Mouse (Mus musculus) brown adipose tissue, adult 24 weeks (tissue): ENCODE measurements around the gene Ndufa9. TPM values are rescaled to one million over a fixed set of nuclear protein-coding genes. Genes with fewer than 3 reads are reported as not detected.

Experiments
- H3K27ac ChIP-seq: fragments of 200-500 bp; replicated peaks from 2 replicates; pipeline ENCODE4 v1.5.1; 2012; ENCODE audit warnings: low read depth, mild to moderate bottlenecking, low read length
- H3K4me1 ChIP-seq: fragments of 200-500 bp; 2 replicates; pipeline ENCODE4 v1.6.1; 2012; ENCODE audit warnings: low read length, mixed read lengths; ENCODE audit not compliant: control insufficient read depth, insufficient read depth, insufficient read length
- H3K4me3 ChIP-seq: fragments of 200-500 bp; 2 replicates; pipeline ENCODE4 v1.5.1; 2012; ENCODE audit warnings: low read depth, mild to moderate bottlenecking, low read length, moderate library complexity; ENCODE audit not compliant: insufficient read depth
- polyA plus RNA-seq: library from polyadenylated mRNA; stranded (reverse); fragments of >200 nt; gene quantifications from 2 replicates; pipeline ENCODE4 v1.2.4, GENCODE M21; 2012; ENCODE audit not compliant: missing spikeins, insufficient read depth, insufficient read length

Gene Ndufa9
- polyA plus RNA-seq, 1 experiment: 523 TPM

GRCm38 (mm10) chr6:126791488-126791887 is 57.4 kb downstream of the Ndufa9 start:
- no peaks in the 10 kb centered on the region for H3K4me1 ChIP-seq
- no peak overlapping the region for H3K4me3 ChIP-seq
- no peak overlapping the region for H3K27ac ChIP-seq

GRCm38 (mm10) chr6:126788863-126789262 is 60.1 kb downstream of the Ndufa9 start:
- no peak overlapping the region for H3K4me3 ChIP-seq
- H3K4me1 ChIP-seq: no peaks in the 10 kb centered on the region
- no peak overlapping the region for H3K27ac ChIP-seq

DNA sequence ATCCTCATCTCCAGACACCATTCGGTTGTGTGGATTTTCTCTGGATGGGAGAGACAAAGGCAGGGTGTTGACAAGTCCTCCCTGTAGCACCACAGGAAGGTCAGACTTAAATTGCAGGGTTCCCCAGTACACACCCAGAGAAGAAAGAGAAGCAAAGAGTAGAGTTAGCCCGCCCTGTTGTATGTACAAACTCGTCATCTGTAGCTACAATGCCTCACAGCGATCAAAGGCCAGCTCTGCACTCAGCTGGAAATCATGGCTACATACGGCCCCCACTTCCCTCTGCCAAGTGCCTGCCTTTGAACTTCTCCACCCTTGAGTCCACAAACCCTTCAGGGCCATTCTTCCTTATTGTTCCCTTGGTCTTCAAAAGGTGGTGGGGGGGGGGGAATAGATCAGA is 64.7 kb downstream of the Ndufa9 start:
- Histone ChIP-seq H3K4me1 (no peaks in the 10 kb centered on the region), H3K4me3 (no peak overlapping the region), H3K27ac (no peak overlapping the region)

GRCm38 (mm10) chr6:126783651-126784066 is 65.3 kb downstream of the Ndufa9 start:
- no peak overlapping the region for H3K27ac ChIP-seq
- no peaks in the 10 kb centered on the region for H3K4me1 ChIP-seq
- no peak overlapping the region for H3K4me3 ChIP-seq

DNA sequence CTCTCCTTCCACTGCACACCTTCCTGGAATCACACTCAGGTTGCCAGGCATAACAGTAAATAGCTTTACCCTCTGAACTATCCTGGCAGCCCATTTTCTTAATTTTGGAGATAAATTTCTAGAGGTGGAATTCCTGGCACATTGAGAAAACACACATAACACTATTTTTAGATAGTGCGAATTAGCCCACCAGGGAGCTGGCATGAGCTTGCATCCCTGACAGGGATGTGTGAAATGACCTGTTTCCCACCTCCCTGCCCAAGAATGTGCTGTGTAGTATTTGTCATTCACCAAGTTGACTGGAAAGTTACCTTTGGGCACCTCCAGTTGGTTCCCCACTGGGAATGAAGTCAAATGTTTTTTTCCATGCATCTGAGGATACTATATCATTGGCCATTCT is 65.9 kb downstream of the Ndufa9 start:
- Histone ChIP-seq H3K4me1 (no peaks in the 10 kb centered on the region), H3K4me3 (no peak overlapping the region), H3K27ac (no peak overlapping the region)

GRCm38 (mm10) chr6:126777889-126778288 is 71.0 kb downstream of the Ndufa9 start:
- Histone ChIP-seq H3K4me3 (no peak overlapping the region), H3K27ac (no peak overlapping the region), H3K4me1 (no peaks in the 10 kb centered on the region)

DNA sequence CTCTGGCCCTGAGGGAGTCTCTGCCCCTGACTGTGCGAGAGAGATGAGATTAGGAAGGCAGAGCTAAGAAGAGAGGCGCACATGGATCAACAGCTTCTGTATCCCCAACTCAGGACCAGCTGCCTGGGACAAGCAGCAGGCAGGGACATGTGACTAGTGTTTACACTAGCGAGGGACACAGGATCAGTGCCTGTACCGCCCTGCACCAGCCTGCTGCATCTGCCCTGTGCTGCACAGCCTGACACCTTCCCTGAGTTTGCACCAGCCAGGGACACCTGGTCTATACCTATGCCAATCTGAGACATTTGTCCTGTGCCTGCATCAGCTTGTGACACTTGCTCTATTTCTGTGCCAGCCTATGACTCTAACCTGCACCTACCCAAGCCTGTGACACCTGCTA is 75.1 kb downstream of the Ndufa9 start:
- H3K4me1 ChIP-seq: no peaks in the 10 kb centered on the region
- H3K4me3 ChIP-seq: no peak overlapping the region
- H3K27ac ChIP-seq: no peak overlapping the region

DNA sequence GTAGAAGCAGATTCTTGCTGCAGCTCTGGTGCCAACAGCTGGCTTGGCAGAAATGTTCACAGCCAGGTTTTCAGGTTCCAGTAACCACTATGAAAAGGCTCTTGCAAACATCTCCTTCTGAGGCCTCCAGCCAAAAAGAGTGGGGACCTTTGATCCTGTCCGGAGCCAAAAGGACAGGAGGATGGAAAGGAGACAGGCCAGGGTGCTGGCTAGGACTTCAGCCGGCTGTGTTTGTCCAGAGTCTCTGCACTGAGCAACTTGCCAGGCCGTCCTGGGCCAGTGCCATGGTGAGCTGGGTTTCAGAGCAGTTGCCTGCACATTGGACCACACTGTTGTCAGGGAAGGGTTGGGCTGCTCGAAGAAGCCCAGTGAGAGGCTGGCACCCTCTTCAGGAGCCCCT is 76.6 kb downstream of the Ndufa9 start:
- Histone ChIP-seq H3K27ac (no peak overlapping the region), H3K4me1 (no peaks in the 10 kb centered on the region), H3K4me3 (no peak overlapping the region)

Other genes with a start within 250 kb of the Ndufa9 start
- 0.92 and 1.8 TPM in 2 replicates for gene Kcna1, start 202.8 kb downstream of the Ndufa9 start, polyA plus RNA-seq
- gene Kcna6, start 108.5 kb downstream of the Ndufa9 start, polyA plus RNA-seq: 0.63 and 0.87 TPM in 2 replicates
- gene Akap3, start 4.0 kb upstream of the Ndufa9 start, polyA plus RNA-seq: not detected in 2 replicates
- not detected in 2 replicates for gene Dyrk4, start 72.7 kb upstream of the Ndufa9 start, polyA plus RNA-seq
- 1.3 TPM in 1 of 2 replicates, not detected in the other for gene Rad51ap1, start 90.5 kb upstream of the Ndufa9 start, polyA plus RNA-seq
- gene D6Wsu163e, start 90.8 kb upstream of the Ndufa9 start, polyA plus RNA-seq: 15.9 and 23.6 TPM in 2 replicates
- gene Fgf6, start 166.4 kb upstream of the Ndufa9 start, polyA plus RNA-seq: not detected in 2 replicates
- gene Fgf23, start 223.8 kb upstream of the Ndufa9 start, polyA plus RNA-seq: not detected in 2 replicates